Mouse (Mus musculus): ENCODE measurements around the gene Sp100. TPM values are rescaled to one million over a fixed set of nuclear protein-coding genes. Genes with fewer than 3 reads are reported as not detected.

Gene Sp100
- 2.3 and 3.4 TPM in 2 replicates for polyA plus RNA-seq (2012; rRNA removed)

DNA sequence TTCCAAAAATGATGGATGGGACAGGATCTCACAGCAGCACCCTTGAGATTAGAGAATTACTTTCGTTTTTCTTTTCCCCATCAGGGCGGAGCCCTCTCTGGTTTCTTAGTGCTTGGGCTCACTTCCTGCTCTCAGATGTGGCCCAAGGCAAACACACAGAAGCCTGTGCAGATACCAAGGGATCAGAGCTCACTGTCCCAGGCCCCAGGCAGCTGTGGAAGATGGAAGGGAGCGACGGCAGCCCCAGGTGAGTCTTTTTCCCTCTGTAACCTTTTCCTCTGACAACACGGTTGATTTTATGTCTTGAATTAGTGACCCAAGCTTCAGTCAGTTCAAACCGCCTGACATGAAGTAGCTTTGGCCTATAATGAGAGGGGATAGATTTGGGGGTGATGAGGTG lies at the start of gene Sp100:
Gene Sp100 (plus strand): TSS at position 108 of the 400 bp plus-strand sequence.

DNA sequence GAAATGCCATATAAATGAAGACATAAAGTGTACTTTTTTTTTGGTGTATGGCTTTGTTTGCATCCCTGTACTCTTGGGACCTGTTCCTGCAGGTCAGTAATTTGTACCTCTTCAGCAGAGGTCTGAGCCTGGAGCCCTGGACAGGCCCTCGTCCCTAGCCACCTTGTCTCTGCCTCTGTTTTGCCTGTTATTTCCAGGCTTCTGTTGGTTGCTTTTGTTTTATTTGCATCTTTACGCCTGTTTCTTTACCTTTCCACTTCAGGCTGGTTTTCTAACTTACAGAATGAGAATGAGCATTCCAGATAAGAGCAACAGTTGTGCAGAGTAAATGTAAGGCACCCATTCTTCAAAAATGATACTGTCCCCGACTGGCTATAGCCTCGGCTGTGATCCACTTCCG lies 49.7 kb upstream of the Sp100 start, which contains the start of gene Sp140:
Gene Sp140 (plus strand): TSS at position 301 of the 400 bp plus-strand sequence.

Other genes with a start within 250 kb of the Sp100 start
- gene G530012D18Rik, start 74.3 kb upstream of the Sp100 start, polyA plus RNA-seq (2012; rRNA removed), result not detected in 2 replicates
- gene Sp110, start 51.2 kb upstream of the Sp100 start, polyA plus RNA-seq (2012; rRNA removed), result 5.2 and 5.8 TPM in 2 replicates
- 2.3 and 2.6 TPM in 2 replicates for gene Sp140, start 49.6 kb upstream of the Sp100 start, polyA plus RNA-seq (2012; rRNA removed)
- 1.1 and 2.2 TPM in 2 replicates for gene A630001G21Rik, start 128.7 kb downstream of the Sp100 start, polyA plus RNA-seq (2012; rRNA removed)
- 59.7 and 77.0 TPM in 2 replicates for gene Cab39, start 143.5 kb downstream of the Sp100 start, polyA plus RNA-seq (2012; rRNA removed)
- gene Itm2c, start 244.3 kb downstream of the Sp100 start, polyA plus RNA-seq (2012; rRNA removed), result 119 and 167 TPM in 2 replicates

Measured in colon, adult 2 months (tissue).